Mouse (Mus musculus): Measurements from ENCODE around the gene Gpr137. TPM values are rescaled to one million over a fixed set of nuclear protein-coding genes. Genes with fewer than 3 reads are reported as not detected.

The Gpr137 gene
- polyA plus RNA-seq (2021; fragmentation: Nextera tagmentation): 18.3 and 23.0 TPM in 2 replicates
- long read RNA-seq, experiment 1, transcript Gpr137-205 (7 exons, 1,858 nt): major isoform, 8 of 21 reads
- long read RNA-seq, experiment 1, partial matches to known transcripts: 2 of 21 reads
- long read RNA-seq, experiment 1, other reads (novel, unspliced or antisense): 8 of 21 reads
- long read RNA-seq, experiment 2, transcript Gpr137-201 (8 exons, 1,717 nt): minor isoform, 5 of 47 reads
- long read RNA-seq, experiment 2, transcript Gpr137-205 (7 exons, 1,858 nt): major isoform, 24 of 47 reads
- long read RNA-seq, experiment 2, partial matches to known transcripts: 5 of 47 reads
- long read RNA-seq, experiment 2, other reads (novel, unspliced or antisense): 8 of 47 reads

GRCm38 (mm10) chr19:6942249-6942691, at the start of gene Gpr137:
Gene Gpr137 (minus strand): TSS chr19:6942480.

GRCm38 (mm10) chr19:6987061-6987903, 45.0 kb upstream of the Gpr137 start, which contains the start of gene Vegfb:
Gene Vegfb (minus strand): TSS chr19:6987651.

GRCm38 (mm10) chr19:6980381-6981093, 38.3 kb upstream of the Gpr137 start, which contains the start of gene Fkbp2:
Gene Fkbp2 (minus strand): TSS chr19:6980501.

GRCm38 (mm10) chr19:6975537-6976521, 33.5 kb upstream of the Gpr137 start, which contains the start of gene Plcb3:
Gene Plcb3 (minus strand): TSS chr19:6976470.

GRCm38 (mm10) chr19:6974211-6975205, 32.2 kb upstream of the Gpr137 start, which contains the start of gene Ppp1r14b:
Gene Ppp1r14b (plus strand): TSS chr19:6974968.

GRCm38 (mm10) chr19:6941372-6942248, 670 bp downstream of the Gpr137 start, which contains the start of gene Bad:
Gene Bad (plus strand): TSS chr19:6941861.

GRCm38 (mm10) chr19:6934195-6934977, 7.9 kb downstream of the Gpr137 start, which contains the start of gene Kcnk4:
Gene Kcnk4 (minus strand): TSS chr19:6934515.

GRCm38 (mm10) chr19:6925307-6925573, 17.0 kb downstream of the Gpr137 start, which contains the start of gene Catsperz:
Gene Catsperz (minus strand): TSS chr19:6925380.

GRCm38 (mm10) chr19:6921647-6922567, 20.4 kb downstream of the Gpr137 start, which contains the start of gene Esrra:
Gene Esrra (minus strand): TSS chr19:6921813.

GRCm38 (mm10) chr19:6909507-6910289, 32.6 kb downstream of the Gpr137 start, which contains the start of the genes Trmt112 and Prdx5:
Gene Trmt112 (plus strand): TSS chr19:6909698.
Gene Prdx5 (minus strand): TSS chr19:6910106.

Small RNA genes within 50 kb of the gene (microRNA-seq; reads per million reads assigned to microRNA genes)
- gene Mir6990: 3.9 reads per million, percentile 13 among the genes with 10 or more reads in this experiment

Other genes starting within 250 kb of the Gpr137 start
- gene Rps6ka4, start 101.8 kb downstream of the Gpr137 start, polyA plus RNA-seq (2021; fragmentation: Nextera tagmentation): 28.5 and 31.7 TPM in 2 replicates
- gene Ccdc88b, start 84.3 kb downstream of the Gpr137 start, polyA plus RNA-seq (2021; fragmentation: Nextera tagmentation): 1.4 and 1.6 TPM in 2 replicates
- 133 and 145 TPM in 2 replicates for gene Trmt112, start 32.8 kb downstream of the Gpr137 start, polyA plus RNA-seq (2021; fragmentation: Nextera tagmentation)
- 774 and 793 TPM in 2 replicates for gene Prdx5, start 32.4 kb downstream of the Gpr137 start, polyA plus RNA-seq (2021; fragmentation: Nextera tagmentation)
- 3.2 and 3.4 TPM in 2 replicates for gene Esrra, start 20.7 kb downstream of the Gpr137 start, polyA plus RNA-seq (2021; fragmentation: Nextera tagmentation)
- 4.3 TPM in 2 replicates for gene Catsperz, start 17.1 kb downstream of the Gpr137 start, polyA plus RNA-seq (2021; fragmentation: Nextera tagmentation)
- 10.4 and 12.2 TPM in 2 replicates for gene Kcnk4, start 8.0 kb downstream of the Gpr137 start, polyA plus RNA-seq (2021; fragmentation: Nextera tagmentation)
- gene Bad, start 619 bp downstream of the Gpr137 start, polyA plus RNA-seq (2021; fragmentation: Nextera tagmentation): 47.9 and 48.1 TPM in 2 replicates
- 23.4 and 26.0 TPM in 2 replicates for gene Ppp1r14b, start 32.5 kb upstream of the Gpr137 start, polyA plus RNA-seq (2021; fragmentation: Nextera tagmentation)
- 8.5 and 8.6 TPM in 2 replicates for gene Plcb3, start 34.0 kb upstream of the Gpr137 start, polyA plus RNA-seq (2021; fragmentation: Nextera tagmentation)
- 284 and 296 TPM in 2 replicates for gene Fkbp2, start 38.0 kb upstream of the Gpr137 start, polyA plus RNA-seq (2021; fragmentation: Nextera tagmentation)
- 74.0 and 88.5 TPM in 2 replicates for gene Vegfb, start 45.2 kb upstream of the Gpr137 start, polyA plus RNA-seq (2021; fragmentation: Nextera tagmentation)
- gene Dnajc4, start 50.1 kb upstream of the Gpr137 start, polyA plus RNA-seq (2021; fragmentation: Nextera tagmentation): 27.6 and 28.0 TPM in 2 replicates
- gene Nudt22, start 53.6 kb upstream of the Gpr137 start, polyA plus RNA-seq (2021; fragmentation: Nextera tagmentation): 17.2 and 17.7 TPM in 2 replicates
- 18.7 and 22.7 TPM in 2 replicates for gene Trpt1, start 53.7 kb upstream of the Gpr137 start, polyA plus RNA-seq (2021; fragmentation: Nextera tagmentation)
- gene Fermt3, start 77.0 kb upstream of the Gpr137 start, polyA plus RNA-seq (2021; fragmentation: Nextera tagmentation): 3.8 and 4.5 TPM in 2 replicates
- gene Stip1, start 97.5 kb upstream of the Gpr137 start, polyA plus RNA-seq (2021; fragmentation: Nextera tagmentation): 119 and 128 TPM in 2 replicates
- gene Macrod1, start 114.3 kb upstream of the Gpr137 start, polyA plus RNA-seq (2021; fragmentation: Nextera tagmentation): 3.4 and 3.9 TPM in 2 replicates
- 2.2 and 2.6 TPM in 2 replicates for gene Flrt1, start 163.2 kb upstream of the Gpr137 start, polyA plus RNA-seq (2021; fragmentation: Nextera tagmentation)